Mouse (Mus musculus) CH12.LX (cell line): ENCODE data around the gene Hnrnpa2b1.

Experiments used
- CHD2 ChIP-seq: IDR thresholded peaks from 2 replicates; pipeline ENCODE4 v1.6.1; 2011; ENCODE audit warnings: low read length, improper control_type of control experiment
- CTCF ChIP-seq, 2 experiments: IDR thresholded peaks in 1 of 2; conservative IDR thresholded peaks in 1 of 2; 2 replicates each; pipeline ENCODE4 v1.5.1; 2011 to 2012; ENCODE audit warnings: low read depth in 2 of 2, low read length in 2 of 2, improper control_type of control experiment in 1 of 2, inconsistent platforms in 1 of 2, mild to moderate bottlenecking in 1 of 2, moderate library complexity in 1 of 2
- MAFK ChIP-seq: IDR thresholded peaks from 2 replicates; pipeline ENCODE4 v1.6.1; 2011; ENCODE audit warnings: low read length, improper control_type of control experiment; ENCODE audit not compliant: insufficient replicate concordance
- POLR2A ChIP-seq: IDR thresholded peaks from 2 replicates; pipeline ENCODE4 v1.6.1; 2011; ENCODE audit warnings: low read depth, mild to moderate bottlenecking, improper control_type of control experiment, low read length
- RCOR1 ChIP-seq: conservative IDR thresholded peaks from 2 replicates; pipeline ENCODE4 v1.6.1; 2012; ENCODE audit warnings: low read depth, mild to moderate bottlenecking, inconsistent platforms, low read length, improper control_type of control experiment
- SIN3A ChIP-seq: IDR thresholded peaks from 2 replicates; pipeline ENCODE4 v1.6.1; 2012; ENCODE audit warnings: low read length, improper control_type of control experiment, inconsistent platforms
- TBP ChIP-seq: conservative IDR thresholded peaks from 2 replicates; pipeline ENCODE4 v1.6.1; 2011; ENCODE audit warnings: low read depth, low read length, improper control_type of control experiment
- USF2 ChIP-seq: conservative IDR thresholded peaks from 2 replicates; pipeline ENCODE4 v1.6.1; 2011; ENCODE audit warnings: low read depth, low read length, improper control_type of control experiment
- ZKSCAN1 ChIP-seq: IDR thresholded peaks from 2 replicates; pipeline ENCODE4 v1.6.1; 2012; ENCODE audit warnings: low read depth, inconsistent platforms, low read length, improper control_type of control experiment, borderline replicate concordance

- TF ChIP-seq CTCF (conservative IDR thresholded peaks at IDR 0.05 in 1 of 2, IDR thresholded peaks at IDR 0.05 in 1 of 2; ENCODE audit: low read depth in 2 of 2, low read length in 2 of 2) (no peak), CHD2 (no peak), SIN3A (no peak), ZKSCAN1 (no peak), RCOR1 (no peak), USF2 (no peak), MAFK (no peak), TBP (no peak), POLR2A (no peak)
Observed at GRCm38 (mm10) chr6:51510946-51511345, 41.3 kb upstream of the Hnrnpa2b1 start.
